Mouse (Mus musculus) 416B (cell line): Measurements from ENCODE around the gene Pls1.

ENCODE experiments used
- DNase-seq: peaks from one replicate; pipeline ENCODE4 v3.0.0; 2011; ENCODE audit warnings: low read depth

Gene Pls1

DNA sequence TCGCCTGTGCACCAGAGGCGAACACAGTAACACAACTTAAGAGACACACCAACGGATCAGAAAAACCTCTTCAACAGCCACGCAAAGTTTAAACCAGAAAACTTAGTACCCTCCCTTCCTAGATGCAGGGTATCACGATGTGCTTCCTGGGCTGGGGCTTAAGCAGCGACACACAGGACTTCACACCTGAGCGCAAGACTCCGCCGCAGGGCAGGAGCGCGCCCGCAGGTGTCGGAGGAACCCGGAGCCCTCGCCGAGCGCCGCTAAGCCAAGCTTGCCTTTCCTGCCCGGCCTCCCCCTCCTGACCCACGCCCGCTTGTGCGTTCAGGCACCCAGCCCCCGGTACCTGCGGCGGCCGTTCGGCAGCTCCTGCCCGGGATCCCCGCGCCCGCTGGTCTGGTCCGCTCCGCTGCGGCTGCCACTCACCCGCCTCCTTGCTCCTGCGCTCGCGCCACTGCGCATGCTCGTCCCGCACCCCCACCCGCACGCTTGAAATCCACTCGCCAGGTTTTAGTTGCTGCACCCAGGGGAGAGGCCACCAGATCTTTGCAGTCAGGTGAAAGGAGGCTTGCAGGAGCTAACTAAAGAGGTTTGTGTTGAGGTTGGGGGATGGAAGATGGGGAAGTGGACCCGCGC lies at the start of gene Pls1:
Pls1 (minus strand) TSS at position 487 of the 636 bp plus-strand sequence.
- no peak for DNase-seq

DNA sequence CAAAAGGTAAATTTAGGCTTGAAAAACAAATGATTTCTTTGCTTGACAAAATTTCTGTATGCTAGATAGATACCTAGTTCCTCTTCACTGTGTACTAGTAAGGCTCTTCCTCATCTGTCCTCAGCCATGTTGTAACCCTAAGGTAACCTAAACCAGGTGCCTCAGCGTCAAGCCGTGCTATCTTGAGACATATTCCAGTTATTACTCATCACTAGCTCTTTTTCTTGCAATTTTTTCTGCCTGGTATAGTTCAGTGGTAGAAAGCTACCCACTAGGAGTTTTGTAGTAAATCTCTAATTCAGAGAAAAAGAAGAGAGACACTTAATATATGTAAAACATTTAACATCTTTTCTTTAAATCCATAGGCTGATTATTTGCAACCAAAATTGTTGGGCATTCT lies 37.6 kb upstream of the Pls1 start:
- DNase-seq: no peak

DNA sequence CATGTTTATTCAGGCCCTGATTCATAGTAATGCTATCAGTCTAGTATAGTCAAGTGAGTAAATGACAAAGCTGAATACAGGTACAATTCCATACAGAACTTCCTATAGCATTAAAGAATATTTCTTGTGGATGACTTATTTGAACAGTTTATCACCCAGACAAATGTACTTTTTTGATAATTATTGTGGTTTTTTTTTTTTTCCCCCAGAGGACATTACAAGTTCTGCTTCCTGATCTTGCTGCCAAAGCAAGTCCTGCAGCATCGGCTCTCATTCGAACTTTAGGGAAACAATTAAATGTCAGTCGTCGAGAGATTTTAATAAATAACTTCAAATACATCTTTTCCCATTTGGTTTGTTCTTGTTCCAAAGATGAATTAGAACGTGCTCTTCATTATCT lies 33.1 kb upstream of the Pls1 start:
- no peak for DNase-seq

DNA sequence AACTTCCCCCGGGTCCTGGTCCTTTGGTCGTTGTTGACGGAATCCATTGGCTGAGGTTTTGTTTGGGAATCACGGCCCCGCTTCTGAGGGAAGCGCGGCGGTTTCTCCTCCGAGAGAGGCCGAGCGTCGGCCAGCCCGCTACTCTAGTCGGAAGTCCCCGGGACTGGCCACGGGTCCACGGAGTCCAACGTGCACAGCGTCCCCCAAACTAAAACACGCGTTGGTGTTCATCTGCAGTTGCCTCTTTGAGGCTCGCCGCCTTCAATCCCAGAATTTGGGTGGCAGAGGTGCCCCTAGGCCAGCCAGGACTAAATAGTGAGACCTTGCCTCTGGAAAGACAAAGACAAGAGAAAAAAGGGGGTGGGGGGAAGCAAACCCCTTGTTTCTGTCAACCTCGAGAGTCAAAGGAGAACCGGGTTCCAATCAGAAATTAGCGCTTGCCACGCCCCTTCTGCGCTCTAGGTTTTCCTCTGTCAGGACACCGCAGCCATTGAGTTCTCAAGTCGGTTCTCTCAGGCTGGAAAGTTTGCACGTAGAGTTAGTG lies 13.0 kb upstream of the Pls1 start:
- DNase-seq: peak; percentile 91

DNA sequence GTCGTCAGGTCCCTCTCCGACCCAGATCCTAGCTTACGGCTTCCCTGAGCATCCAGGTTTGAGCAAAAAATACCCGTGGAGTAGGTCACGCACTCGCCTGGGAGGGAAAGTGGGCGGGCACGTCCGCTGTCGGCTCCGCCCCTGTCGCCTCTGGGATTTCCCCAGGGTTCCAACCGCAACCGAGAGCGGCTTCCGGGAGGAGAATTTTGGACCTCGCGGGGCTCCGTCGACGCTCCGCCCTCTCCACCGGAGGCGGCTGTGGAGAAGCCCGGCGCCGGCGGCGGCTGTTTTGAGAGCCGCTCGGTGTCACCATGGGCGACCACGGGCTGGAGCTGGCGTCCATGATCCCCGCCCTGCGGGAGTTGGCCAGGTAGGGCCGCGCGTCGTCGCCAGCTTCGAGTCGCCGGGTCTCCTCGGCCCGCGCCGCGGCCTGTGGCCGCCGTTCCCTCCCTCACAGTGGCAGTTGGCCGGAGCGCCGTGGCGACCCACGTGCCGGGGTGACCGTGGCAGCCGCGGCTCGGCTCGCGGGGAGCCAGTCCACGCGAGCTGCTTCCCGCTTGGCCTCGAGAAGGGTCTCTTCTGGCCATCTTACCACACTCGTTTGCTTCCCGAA lies 12.4 kb upstream of the Pls1 start, which contains the start of gene Atr:
Atr (plus strand) TSS at position 184 of the 613 bp plus-strand sequence.
- peak; percentile 91 for DNase-seq

DNA sequence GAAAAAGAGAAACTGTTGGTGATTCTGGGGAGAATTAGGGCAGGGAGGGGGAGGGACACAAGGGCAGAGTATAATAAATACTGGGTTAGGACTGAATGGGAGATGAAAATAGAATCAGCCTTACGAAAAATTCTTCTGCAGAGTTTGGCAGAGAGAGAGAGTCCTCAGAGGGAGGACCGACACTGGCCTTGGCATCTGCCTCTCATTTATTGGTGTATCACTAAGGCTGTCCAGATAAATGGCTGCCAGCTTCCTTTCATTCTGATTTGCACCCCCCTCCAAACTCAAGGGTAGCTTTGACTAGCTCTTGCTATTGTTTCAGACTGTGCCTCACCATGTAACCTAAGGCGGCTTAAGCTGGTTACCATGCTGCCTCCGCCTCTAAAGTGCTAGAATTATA lies 10.9 kb upstream of the Pls1 start:
- no peak for DNase-seq

DNA sequence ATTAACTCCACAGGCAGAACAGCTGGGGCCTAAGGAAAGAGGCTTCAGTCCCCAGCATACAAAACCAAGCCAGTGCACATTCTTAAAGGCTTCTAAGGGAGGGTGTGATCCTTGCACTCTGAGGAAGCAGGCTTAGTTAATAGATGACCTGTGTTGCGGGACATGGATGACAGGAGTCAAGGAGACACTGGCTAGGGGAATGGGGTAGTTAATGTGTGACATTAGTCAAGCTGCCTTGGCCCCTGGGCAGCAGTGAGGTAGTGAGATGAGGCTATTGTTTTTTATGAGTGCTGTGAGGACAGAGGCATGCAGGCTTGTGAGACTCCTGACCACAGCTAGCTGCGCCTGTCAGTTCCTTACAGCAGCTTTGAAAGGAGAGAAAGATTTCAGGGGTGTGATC lies 9.8 kb upstream of the Pls1 start:
- DNase-seq: no peak

DNA sequence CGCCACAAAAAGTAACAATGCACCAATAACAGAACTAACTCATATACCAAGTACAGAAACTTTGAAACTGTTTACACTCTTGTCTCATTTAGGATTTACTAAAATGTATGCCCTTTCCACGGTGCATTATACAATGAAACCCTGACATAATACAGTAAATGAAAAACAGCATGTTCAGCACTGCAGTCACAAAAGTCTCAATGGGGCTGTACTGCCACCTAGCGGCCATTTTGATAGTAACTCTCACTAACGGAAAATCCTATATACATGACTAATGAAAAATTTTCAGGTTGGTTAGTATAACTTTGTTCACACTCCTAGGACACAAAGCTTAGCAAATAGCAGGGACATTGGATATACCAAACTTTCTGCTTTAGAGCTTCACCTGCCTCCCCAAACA lies 7.8 kb upstream of the Pls1 start:
- DNase-seq: peak; percentile 83

DNA sequence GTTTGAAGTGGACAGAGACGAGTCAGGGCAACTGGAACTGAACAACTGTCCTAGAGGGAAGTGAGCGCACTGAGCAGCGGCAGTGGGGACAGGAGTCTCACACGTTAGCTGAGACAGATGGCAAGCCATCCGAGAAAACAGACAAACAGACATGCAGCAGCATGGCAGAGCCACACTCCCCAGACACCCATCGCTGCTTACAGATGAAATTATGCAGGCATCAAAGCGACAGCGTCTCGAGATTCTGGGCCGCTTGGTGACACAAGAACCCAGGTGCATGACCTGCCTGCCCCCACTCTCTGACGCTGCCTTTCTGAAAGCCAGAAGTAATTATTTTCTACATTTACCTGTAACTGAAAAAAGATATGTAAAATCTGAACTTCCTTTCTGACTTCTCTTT lies 6.6 kb upstream of the Pls1 start:
- DNase-seq: no peak

DNA sequence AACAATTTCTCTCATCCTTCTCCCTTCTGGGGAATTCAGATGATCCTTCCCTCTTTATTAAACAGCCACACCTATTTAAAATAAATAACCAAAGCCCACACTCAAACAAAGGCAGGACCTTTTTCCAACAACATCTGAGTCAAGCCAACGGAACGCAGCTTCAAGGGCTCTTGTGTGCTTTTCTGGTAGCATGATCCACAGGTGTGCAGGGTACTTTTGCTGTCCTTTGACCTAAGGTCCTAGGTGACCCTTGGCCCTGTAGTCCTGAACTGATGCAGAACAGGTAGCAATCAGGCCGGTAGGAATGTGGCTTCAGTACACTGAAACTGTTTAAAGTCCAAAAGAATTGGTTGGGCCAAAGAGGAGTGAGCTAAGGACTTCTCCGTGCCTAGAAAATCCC lies 600 bp upstream of the Pls1 start:
- DNase-seq: no peak

DNA sequence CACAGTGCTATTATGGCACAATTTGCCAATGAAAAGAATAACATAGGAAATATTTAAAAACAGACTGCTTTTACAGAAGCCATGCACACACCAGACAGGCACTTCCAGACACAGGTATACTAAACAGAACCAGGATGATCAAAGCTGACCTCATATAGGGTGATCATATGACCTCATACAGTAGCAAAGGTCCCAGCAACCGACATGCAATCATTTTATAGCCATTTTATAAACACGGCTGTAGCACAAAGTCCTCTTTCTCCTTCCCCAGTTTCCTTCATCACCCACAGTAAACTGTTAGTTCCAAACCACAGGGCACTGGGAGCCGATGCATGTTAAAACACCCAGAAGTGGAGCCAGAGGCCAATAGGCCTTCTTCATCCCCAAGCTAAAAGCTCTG lies 5.7 kb downstream of the Pls1 start:
- DNase-seq: no peak

DNA sequence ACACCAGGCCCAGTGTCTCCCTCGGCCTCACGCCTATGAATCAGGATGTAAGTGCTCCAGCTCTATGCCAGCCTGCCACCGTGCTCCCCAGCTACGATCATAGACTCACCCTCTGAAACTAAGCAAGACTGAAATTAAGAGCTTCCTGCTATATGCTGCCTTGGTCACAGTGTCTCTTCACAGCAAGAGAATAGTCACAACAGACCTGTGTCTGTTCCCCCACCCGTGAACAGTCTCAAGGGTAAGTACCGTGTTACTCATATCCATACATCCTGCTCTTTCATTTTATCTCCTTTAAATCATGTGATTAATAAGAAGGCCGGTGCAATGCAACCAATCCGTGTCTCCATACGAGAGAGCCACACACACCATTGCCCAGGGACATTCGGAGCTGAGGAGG lies 9.4 kb downstream of the Pls1 start:
- DNase-seq: no peak

DNA sequence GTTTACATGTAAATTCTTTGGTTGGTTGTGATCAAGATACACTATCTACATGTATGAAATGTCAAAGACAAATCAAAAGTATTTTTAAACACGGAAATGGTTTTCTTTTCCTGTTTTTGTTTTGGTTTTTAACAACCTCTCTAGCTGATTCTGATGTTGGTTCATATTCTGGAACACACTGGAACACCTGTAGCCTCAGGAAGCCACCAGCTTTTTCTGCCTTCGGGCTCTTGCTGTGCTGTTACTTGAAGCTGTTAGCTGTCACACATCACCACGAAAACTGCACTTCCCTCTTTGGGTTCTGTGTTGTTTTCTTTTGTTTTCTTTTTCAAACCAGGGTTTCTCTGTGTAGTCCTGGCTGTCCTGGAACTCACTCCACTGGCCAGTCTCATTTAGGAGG lies 10.3 kb downstream of the Pls1 start:
- DNase-seq: peak; percentile 9

DNA sequence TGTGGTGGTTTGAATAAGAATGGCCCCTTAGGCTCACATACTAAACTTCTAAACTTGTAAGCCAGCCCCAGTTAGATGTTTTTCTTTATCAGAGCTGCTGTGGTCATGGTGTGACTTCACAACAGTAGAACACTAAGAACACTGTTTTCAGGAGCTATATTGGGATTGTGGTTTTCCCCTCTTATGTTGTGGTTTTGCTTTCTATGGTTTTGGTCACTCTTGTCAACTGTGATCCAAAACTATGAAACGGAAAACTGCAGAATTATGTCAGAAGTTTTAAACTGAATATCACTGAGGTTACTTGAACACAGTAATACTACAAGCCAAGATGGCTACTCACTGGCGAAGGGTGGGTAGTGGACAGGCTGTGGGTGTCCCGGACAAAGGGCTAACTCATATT lies 12.4 kb downstream of the Pls1 start:
- peak; percentile 84 for DNase-seq

DNA sequence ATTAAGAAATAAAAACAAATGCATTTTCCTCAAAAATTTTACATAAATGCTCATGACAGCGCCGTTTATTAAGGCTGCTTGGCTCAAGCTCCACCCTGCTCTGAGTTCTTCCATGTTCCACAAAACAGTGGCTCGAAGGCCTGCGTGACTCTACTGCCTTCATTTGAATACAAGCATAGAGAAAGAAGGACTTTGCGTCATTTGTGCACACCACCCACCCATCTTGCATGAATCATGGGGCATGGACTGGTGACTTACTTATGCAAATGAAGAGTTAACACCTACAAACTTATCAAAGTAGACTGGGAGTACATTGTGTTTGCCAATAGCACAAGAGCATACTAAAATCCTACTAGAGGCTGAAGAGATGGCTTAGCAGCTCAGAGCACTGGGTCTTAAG lies 17.5 kb downstream of the Pls1 start:
- no peak for DNase-seq

DNA sequence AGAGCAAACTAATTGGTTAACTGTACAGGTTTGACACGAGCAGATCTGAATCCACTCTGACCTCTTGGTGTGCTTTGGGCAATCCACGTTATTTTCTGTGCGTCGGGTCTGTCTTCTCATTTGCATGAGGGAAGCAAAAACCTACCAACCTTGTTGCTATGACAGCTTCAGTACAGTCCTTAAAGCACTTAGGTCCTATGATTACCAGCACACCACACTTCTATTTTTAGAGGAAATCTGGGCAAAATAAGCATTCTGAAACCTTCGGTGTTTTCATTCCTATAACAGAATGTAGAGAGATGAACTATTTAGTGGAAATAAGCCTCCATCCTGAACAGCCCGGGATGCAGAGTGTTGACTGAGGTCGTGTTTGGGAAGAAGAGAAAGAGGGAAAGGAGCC lies 22.6 kb downstream of the Pls1 start:
- DNase-seq: no peak

DNA sequence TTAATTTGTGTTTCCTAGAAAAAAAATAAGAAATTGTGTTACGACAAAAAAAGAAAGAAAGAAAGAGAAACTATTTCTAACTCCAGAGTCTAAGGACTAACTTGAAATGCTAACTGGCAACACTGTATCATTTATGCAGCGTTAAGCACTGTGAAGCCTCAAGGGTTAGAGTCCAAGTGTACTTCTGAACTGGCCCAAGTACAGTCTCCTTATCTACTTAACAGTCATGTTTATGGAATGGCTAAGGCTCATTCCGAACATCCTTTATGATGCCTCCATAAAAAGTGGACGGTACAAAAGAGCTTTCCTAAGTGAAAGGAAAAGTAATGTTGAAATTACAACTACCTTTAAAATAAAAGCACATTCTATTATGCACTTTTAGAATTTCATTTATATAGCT lies 29.4 kb downstream of the Pls1 start:
- no peak for DNase-seq

DNA sequence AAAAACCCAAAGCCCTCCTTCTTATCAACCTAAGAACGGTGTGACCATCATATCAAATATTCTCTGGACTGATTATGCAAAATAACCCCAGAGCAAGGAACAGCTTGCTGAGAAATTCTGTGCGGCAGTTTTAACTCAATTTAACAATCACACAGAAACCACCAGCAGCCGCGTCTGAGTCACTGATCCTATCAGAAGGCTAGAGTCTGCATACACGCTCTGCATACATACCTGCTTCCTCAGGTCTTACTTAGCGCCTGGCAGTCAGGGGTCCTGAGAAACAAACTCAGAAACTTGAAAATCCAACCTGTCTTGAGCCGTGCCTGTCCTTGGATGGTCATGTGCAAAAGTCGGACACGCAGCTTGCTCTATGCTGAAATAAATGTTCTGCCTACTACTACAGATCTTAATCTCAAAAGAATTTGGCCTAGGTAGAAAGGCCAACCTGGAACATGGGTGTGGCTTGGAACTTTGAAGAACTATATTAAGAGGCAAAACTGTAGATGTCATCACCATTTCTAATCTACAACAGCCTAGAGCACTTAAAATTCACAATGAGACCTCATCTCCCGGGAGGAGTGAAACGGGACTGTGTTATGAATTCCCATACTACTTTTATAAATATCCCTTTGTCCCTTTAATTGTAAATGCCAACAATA lies 30.0 kb downstream of the Pls1 start:
- DNase-seq: peak; percentile 42

DNA sequence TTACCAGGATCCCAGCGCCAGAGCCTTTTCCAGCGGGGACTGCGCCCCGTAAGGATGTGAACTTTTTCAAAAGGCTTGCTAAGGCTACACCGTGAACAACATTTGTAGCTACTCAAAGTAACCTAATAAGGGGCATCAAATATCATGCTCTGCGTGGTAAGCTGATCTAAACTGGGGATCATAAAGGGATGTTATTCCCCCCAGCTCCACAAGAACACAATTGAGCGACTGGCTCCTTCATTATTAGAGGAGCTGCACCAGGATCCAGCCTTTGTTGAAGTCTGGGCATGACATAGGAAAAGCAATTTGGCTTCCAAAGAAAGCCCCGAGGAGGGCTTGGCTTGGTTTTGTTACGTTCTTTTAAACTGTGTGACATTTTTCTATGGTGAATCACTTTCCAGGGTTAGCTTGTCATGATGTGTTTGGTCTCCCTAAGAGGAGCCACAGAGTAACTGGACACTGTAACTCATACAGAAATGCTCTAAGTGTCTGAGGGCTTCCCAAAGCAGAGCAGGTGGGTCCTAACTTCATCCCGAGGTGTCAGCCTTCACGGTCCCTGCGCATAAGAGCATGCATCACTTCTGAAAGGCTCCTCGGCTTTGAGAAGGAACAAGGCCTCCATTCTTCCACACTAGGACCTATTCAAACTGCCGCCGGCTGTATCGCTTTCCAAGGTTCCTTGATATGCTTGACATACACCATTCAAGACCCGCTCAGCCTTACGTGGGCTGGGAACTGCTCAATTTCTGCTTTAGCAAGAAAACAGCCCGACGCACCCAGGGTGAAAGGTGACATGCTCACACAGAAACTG lies 31.2 kb downstream of the Pls1 start:
- DNase-seq: no peak

DNA sequence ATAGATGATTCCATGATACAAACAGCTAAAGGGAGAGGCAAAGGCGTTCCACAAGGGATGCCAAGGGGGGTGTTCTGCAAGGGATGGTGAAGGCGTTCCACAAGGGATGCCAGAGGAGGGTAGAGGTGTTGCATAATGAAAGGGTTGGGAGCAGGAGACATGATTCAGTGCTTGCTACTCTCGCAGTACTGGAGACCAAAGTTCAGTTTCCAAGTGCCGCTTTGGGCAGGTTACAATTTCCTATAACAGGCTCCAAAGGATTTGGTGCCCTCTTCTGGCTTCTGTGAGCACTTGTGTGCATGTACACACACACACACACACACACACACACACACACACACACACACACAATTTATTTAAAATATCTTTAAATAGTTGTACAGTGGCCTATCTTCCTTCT lies 33.3 kb downstream of the Pls1 start:
- DNase-seq: no peak

DNA sequence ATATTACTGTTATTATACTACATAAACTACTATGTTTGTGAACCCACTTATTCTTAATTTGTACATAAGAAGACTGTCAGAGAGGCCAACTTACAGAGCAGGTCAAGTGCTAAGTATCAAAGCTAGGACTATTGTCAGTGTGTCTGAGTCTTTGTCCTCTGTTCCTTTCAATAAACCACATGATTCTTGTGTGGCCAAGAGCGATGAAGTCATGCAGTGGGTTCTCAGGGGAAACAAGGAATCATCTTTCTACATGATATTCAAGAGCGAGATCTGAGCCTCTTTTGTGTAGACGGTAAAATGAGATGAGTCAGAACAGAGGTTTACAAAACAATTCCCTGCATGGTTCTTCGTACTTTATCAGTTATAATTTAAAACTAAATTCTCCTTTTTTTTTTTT lies 35.5 kb downstream of the Pls1 start:
- DNase-seq: no peak

DNA sequence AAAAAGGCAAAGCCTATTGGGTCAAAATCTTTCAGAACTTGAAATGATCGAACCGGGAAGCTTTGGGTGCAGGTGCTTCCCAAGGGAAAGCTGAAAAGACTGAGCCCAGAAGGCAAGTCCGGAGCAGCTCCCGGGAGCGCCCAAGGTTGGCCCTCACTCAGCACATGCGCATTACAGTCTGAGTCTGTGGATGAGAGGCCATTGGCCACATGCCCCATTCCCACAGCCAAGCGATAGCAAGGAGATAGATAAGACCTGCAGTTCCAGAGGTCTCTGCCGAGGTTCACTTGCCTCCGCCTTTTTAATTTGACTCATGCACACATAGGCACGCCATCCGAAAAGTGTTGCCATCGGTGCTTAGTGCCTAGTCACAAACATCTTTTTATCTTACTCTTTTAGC lies 39.7 kb downstream of the Pls1 start:
- DNase-seq: no peak

DNA sequence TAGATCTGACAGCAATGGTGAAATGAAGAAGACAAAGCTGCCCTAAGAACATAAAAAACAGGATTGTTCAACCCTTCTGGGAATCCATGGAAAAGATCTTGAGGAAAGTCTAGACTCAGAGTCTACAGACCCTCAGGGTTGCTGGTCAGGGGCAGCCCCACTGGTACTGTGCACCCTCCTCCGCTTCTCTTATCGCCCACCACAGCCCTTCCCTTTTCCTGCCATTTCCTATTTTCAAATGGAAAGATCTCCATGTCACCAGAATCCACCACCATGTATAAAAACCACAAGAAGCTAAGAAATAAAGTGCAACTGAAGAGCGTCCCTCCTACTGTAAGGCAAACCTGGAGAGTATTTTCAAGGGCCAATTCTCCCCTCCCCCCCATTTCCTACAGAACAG lies 41.3 kb downstream of the Pls1 start:
- DNase-seq: peak; percentile 32
